Mouse (Mus musculus) cerebellum, adult 8-10 months (tissue): ENCODE results near the gene Mob3b.

Experiments used
- DNase-seq: peaks from one replicate; pipeline ENCODE4 v3.0.0; 2022

Mob3b gene

GRCm38 (mm10) chr4:35146597-35146996 is 10.7 kb downstream of the Mob3b start:
- no peak for DNase-seq

- no peak for DNase-seq
Observed at GRCm38 (mm10) chr4:35145726-35146125, 11.6 kb downstream of the Mob3b start.

- DNase-seq: no peak
Observed at GRCm38 (mm10) chr4:35143472-35144102, 13.7 kb downstream of the Mob3b start.

- DNase-seq: no peak
Observed at GRCm38 (mm10) chr4:35140317-35140716, 17.0 kb downstream of the Mob3b start.

- no peak for DNase-seq
Observed at GRCm38 (mm10) chr4:35138077-35138476, 19.2 kb downstream of the Mob3b start.

- DNase-seq: no peak
Observed at GRCm38 (mm10) chr4:35136996-35137395, 20.3 kb downstream of the Mob3b start.

GRCm38 (mm10) chr4:35135806-35136205 is 21.5 kb downstream of the Mob3b start:
- DNase-seq: no peak

GRCm38 (mm10) chr4:35134846-35135611 is 22.3 kb downstream of the Mob3b start:
- no peak for DNase-seq

GRCm38 (mm10) chr4:35133411-35133810 is 23.9 kb downstream of the Mob3b start:
- no peak for DNase-seq

GRCm38 (mm10) chr4:35131592-35131991 is 25.7 kb downstream of the Mob3b start:
- no peak for DNase-seq

GRCm38 (mm10) chr4:35130411-35130948 is 26.8 kb downstream of the Mob3b start:
- no peak for DNase-seq

- DNase-seq: no peak
Observed at GRCm38 (mm10) chr4:35127759-35128158, 29.5 kb downstream of the Mob3b start.

- no peak for DNase-seq
Observed at GRCm38 (mm10) chr4:35126776-35127175, 30.5 kb downstream of the Mob3b start.

GRCm38 (mm10) chr4:35125299-35125777 is 31.9 kb downstream of the Mob3b start:
- no peak for DNase-seq

- no peak for DNase-seq
Observed at GRCm38 (mm10) chr4:35124027-35124426, 33.3 kb downstream of the Mob3b start.

- DNase-seq: no peak
Observed at GRCm38 (mm10) chr4:35123087-35123486, 34.2 kb downstream of the Mob3b start.

GRCm38 (mm10) chr4:35121060-35121459 is 36.2 kb downstream of the Mob3b start:
- DNase-seq: no peak

GRCm38 (mm10) chr4:35120575-35120974 is 36.7 kb downstream of the Mob3b start:
- DNase-seq: no peak

GRCm38 (mm10) chr4:35120159-35120558 is 37.1 kb downstream of the Mob3b start:
- DNase-seq: no peak

- no peak for DNase-seq
Observed at GRCm38 (mm10) chr4:35118851-35119250, 38.4 kb downstream of the Mob3b start.

GRCm38 (mm10) chr4:35117144-35117543 is 40.1 kb downstream of the Mob3b start:
- no peak for DNase-seq

- DNase-seq: no peak
Observed at GRCm38 (mm10) chr4:35115933-35116332, 41.4 kb downstream of the Mob3b start.

- DNase-seq: no peak
Observed at GRCm38 (mm10) chr4:35114950-35115349, 42.3 kb downstream of the Mob3b start.
